Mouse (Mus musculus): ENCODE results near the gene Nckap1l. TPM values are rescaled to one million over a fixed set of nuclear protein-coding genes. Genes with fewer than 3 reads are reported as not detected.
A peak's percentile ranks its signal among the peaks of the same experiment; 100 is the strongest.

Nckap1l gene
- total RNA-seq, 2 experiments from 2014 or later: 8.7 TPM

DNA sequence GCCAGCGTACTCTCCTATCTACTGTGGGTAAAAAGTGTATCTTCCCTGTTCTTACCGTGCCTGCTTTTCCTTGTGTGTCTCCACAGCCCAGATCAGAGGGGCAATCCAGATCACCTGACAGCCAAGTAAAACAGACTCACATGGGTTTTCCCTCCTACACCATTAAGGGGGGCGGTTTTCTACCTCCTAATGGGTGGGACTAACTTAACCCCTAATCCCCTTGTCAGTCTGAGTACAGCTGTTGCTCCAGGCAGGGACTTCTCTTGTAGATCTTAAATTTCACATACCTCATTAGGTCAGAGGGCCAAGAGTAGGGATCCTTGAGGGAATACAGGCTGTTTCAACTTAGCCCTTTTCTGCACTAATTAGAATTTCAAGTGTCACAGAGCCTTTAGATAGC is 44.6 kb downstream of the Nckap1l start:
- no peak for DNase-seq (ENCODE audit: low spot score in 2 of 2)

DNA sequence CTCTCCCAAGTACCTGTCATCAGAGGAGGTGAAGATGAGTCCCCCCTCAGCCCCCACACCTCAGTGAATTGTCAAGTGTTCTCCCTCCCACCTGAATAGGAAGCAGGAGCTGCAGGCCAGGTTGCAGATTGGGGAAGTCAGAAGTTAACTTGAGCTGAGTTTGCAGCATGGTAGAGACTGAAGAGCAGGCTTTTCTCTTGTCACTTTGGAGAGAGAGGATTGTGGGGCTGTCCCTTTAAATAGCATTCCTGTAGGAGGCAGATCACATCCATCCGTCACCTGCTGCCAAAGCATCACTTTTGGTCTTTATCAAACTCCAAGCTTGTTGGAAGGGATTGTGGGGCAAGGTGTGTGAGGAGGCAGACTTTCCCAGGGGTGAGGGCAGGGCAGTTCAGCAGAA is 47.1 kb downstream of the Nckap1l start:
- no peak for DNase-seq (ENCODE audit: low spot score in 2 of 2)

DNA sequence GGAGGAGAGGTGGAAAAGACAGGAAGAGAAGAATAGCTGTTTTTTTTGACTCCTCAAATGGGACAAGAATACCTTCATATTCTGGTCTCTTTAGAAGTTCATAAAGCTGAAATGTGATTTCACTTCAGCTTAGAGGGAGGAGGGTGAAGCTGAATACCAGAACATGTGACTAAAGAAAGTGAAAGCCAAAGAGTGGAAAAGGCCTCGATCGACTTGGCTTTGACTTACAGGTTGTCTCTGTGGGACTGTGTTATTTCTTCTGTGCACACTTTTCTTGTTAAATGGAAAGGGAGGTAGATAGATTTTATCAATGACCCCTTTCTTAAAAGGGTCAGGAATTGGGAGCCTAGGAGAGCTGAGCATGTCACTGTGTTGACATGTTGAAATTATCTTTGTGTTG is 47.6 kb downstream of the Nckap1l start:
- no peak for DNase-seq (ENCODE audit: low spot score in 2 of 2)

DNA sequence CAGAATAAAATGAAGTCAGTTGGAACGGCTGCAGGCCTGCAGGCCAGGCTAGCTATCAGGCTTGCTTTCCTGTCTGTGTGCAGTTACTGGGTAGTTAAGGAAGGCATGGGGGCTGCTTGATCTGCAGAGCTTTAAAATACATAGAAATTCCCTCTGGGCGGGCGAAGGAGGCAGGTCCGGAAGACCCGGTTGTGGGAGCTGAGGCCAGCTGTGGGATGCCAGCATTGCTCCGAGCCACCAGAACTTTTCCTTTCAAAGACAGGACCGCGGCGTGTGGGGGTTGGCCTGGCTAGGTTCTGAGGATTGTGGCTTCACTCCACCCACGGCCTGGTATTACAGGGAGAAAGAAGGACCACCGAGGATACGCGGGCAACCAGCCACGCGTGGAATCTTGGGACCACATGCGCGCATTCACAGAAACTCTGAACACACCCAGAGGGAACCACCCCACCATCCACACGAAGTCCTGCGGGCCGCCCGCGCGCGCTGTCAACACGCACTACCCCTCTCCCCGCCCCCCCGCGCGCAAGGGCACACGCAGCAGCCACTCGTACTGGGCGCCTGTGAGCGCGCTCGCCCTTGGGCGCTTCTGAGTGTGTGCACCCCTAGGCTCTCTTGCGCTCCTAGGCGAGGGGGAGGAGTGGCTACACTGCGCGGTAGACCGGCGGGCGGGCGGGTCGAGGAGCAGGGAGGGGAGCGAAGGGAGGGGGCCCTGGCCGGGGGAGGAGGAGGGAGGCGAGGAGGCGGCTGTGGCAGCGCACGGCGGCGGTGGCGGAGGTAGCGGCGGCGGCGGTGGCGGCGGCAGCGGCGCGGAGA is 49.0 kb downstream of the Nckap1l start, which contains the start of gene Pde1b:
TSS of gene Pde1b (plus strand) at position 600 of the 816 bp plus-strand sequence.
- DNase-seq (ENCODE audit: low spot score in 2 of 2): peak; percentile 57 to 69

DNA sequence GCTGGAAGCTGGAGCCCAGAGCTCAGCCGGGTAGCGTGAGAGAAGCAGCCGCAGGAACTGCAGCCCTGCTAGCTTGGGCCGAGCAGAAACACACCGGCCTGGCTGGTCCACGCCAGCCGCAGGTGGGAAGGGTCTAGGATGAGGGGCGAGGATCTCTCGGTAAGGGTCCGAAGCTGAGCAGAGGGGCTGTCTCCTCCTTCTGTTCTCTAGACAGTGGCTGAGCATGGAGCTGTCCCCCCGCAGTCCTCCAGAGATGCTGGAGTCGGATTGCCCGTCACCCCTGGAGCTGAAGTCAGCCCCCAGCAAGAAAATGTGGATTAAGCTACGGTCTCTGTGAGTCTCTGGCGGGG is 49.6 kb downstream of the Nckap1l start:
- DNase-seq (ENCODE audit: low spot score in 2 of 2): no peak

DNA sequence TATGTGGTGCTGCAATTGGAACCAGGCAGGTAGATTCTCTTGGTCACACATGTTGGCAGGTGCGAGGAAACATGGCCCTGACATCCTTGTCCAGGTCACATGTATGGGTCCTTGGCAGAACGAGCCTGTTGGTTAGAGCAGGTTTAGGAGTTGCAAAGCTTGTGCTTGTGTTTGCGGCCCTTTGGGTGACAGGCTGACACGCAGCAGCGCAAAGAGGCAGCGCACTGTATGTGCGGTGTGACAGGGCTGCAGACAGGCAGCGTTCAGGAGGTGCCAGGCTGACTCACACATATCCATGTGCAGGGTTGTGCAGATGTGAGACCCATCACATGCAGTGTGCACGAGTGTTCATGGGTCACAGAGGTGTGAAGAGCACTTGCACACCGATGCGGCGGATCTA is 50.1 kb downstream of the Nckap1l start:
- DNase-seq (ENCODE audit: low spot score in 2 of 2): peak in 1 of 2 experiments; percentile 45

DNA sequence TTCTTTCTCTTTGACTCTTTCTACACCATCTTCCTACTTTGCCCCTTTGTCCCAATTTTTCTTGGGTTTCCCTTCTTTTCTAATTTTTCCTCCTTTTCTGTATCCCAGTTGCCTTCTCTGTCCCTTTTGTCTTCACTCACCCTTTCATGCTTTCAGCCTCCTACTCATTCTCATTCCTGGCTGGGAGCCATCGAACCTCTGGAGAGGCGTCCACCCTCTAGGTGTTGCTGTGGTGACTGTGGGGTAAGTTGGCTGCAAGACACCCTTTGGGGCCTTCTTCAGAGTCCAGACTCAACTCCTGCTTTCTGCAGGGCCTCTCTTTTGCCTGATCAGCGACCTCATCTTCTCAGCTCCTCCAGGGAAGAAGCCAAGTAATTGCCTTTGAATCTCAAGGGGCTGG is 55.7 kb downstream of the Nckap1l start:
- DNase-seq (ENCODE audit: low spot score in 2 of 2): no peak

DNA sequence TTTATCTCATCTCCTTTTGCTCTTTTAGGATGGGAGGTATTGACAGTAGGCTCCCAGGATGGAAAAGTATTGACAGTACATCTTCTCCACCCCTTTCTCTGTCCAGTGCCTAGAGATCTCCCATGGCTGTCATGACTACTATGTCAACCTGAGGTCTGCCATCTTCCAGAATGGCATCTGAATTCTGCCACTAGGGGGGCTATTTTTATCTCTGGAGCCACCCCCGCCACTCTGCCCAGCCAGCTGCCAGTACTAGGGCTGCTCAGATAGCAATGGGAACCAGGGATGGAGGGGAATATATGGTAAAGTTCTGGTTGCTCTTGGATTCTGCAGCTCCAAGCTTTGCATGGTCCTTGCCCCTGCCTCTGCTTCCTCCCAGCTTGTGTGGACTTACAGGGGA is 58.1 kb downstream of the Nckap1l start:
- peak in 1 of 2 experiments; percentile 34 for DNase-seq (ENCODE audit: low spot score in 2 of 2)

DNA sequence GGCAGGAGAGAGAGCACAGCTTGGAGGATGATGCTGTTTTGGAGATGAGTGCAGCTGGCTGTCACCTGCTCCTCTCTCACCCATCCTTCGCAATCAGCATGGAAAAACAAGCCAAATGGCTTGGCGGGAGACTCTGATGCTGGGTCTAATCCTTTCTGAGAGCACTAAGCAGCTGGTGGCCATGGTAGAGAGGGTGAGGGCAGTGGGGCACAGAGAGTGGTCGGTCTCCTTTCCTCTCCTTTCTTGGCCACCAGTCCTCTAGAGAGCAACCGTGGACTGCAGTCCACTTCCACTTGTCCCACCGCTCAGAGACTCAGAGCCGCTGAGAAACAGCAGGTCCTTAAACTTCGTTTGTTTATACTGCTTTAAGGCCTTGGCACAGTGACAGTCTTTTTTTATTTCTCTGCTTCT is 60.0 kb downstream of the Nckap1l start:
- DNase-seq (ENCODE audit: low spot score in 2 of 2): peak in 1 of 2 experiments; percentile 41

DNA sequence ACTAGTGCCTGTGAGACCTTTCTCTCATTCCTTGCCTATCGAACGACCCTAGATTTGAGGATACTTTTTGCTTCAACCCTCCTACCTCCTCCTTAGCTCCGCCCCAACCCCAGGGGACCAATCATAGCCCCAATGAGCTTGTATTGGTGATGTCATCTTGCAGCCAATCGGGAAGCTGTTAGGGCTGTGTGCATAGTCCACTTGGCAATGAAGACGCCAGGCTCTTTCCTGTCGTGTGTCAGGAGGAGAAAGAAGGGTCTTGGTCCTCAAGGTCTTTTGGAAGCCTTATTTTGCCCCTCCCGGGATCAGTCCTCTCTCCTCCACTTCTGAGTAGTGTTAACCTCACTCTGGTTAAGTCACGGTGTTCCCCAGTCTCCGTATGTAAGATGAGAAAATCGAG is 60.5 kb downstream of the Nckap1l start:
- DNase-seq (ENCODE audit: low spot score in 2 of 2): peak; percentile 68 to 79

DNA sequence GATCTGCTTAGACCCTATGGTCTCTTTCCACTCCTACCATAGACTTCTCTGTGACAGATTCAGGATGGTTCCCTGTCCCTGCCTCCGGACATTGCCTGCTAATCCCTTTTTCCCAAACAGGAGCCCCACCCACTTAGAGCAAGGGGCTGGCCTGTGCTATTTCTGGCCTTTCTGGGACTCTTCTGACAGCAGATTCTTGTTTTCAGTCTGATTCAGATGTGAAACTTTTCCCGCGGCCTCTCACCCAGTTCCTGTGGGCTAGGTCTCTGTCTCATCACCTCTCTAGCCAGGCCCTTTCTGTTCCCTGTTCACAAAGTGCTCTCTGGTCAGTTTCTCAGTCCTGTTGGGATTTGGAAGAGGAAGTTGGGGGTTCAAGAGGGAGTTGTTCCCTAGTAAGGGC is 61.3 kb downstream of the Nckap1l start:
- peak; percentile 4 to 13 for DNase-seq (ENCODE audit: low spot score in 2 of 2)

DNA sequence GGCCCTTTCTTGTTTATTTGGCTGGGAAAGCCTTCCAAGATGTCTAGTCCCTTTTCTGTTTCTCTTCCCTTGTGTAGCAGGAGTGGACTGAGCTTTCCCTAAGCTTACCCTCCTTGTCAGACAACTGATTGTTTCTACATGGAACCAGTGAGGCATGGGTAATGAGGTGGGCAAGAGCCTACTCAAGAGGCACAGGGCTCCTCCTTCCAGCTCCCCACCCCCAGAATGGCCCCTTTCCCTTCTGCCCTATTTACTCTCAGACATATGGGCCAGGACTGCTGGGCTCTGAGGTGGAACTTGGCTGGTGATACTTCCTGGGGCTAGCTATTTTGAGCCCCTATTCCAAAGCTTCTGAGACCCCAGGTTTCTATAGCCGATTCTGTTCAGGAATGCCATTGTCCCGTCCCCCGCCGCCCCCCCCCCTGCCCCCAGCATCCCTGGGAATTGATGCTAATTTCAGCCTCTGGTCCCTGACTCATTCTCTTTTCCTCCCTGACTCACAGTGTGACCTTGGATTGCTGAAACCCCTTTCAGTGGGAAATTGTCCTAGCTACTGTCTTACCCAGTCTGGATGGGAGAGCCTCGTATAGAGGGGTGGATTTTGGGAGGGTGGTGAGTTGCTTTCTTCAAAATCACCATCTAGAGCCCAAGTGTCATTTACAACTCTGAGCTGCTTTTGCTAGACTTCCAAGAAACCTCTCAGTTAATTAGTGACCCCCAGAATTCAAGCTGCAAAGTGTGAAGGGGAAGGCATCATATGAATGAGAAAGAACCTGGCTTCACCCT is 65.2 kb downstream of the Nckap1l start:
- DNase-seq (ENCODE audit: low spot score in 2 of 2): no peak

DNA sequence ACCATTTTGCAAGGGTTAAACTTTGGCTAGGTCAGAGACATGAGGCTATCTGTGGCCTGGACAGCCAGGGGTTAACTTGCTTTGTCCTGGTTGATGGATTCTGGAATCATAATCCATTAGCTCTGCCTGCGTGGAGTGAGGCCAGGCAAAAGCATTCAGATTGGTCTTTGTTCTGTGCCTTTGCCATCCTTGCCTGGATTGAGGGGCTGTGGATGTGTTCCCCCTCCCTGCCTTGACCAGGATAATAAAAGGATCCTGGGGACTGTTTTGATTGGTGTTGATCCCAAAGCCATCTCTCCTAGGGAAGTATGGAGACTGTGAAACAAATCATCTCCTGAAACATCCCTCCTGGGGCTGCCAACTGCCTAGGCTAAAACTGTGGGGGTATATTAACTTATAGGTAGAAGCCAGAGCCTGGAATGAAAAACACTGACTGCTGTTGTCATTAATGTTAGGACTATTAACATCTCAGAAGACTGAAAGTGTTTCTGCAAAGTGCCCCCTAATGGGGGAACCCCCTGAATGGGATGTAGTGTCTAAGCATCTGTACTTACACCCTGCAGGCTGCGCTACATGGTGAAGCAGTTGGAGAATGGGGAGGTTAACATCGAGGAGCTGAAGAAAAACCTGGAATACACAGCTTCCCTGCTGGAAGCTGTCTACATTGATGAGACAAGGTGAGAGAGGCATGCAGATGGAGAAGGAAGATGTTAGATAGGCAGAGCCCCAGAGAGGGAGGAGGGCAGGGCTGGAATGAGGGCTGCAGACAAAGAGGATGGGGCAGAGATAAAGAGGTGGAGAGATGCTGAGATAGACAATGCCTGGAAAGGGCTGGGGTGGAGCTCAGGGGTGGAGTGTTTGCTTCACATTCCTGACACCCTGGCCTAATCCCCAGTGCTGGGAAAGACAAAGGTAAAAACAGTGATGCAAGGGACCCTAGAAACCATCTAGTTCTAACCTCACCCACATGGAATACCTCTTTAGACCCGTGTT is 66.1 kb downstream of the Nckap1l start:
- DNase-seq (ENCODE audit: low spot score in 2 of 2): no peak

DNA sequence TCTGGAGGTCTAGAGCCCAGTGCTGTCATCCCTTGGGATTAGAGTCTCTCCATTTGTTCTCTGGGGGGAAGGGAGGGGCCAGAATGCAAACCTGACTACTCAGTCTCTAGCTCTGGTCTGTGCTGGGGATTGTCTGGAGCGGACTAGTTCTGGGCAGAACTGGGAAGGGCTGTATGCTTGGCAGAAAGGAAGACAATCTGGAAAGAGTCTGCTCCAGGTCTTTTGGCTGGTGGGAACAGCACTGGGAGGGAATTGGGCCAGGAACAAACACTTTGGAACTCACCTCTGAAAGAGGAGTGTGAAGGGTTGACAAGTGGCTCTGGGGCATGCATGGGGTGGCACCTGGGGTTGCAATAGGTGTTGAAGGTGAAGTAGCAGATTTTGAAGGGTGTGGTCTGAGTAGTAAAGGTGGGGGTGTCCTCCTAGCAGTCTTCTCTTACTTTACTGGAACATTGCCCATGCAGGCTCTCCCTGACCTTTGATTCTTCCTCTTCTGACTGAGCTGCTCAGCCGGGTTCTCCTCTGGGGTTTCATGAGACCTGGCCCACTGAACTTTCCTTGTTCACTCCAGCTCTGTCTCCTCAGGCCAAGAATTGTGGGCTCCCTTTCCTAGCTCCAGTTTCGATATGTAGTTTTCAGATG is 69.0 kb downstream of the Nckap1l start:
- DNase-seq (ENCODE audit: low spot score in 2 of 2): peak in 1 of 2 experiments; percentile 46

DNA sequence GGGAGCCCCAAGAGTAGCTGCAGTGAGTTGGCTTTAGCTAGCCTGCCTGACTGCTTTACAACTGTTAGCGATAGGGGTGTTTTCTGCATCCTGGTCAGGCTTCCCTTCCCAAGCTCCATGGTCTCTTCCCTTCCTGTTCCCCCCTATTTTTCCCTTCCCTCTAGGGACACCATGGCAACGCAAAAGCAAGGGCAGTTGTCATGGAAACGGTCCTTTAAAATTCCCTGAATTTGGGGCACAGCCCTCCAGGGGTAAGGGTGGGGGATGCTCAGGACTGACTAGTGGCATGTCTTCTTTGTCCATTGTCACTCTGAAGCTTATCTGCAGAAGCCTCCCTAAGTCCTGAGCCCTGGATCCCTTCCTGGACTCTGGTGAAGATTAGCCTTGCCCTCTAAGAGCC is 69.6 kb downstream of the Nckap1l start:
- no peak for DNase-seq (ENCODE audit: low spot score in 2 of 2)

DNA sequence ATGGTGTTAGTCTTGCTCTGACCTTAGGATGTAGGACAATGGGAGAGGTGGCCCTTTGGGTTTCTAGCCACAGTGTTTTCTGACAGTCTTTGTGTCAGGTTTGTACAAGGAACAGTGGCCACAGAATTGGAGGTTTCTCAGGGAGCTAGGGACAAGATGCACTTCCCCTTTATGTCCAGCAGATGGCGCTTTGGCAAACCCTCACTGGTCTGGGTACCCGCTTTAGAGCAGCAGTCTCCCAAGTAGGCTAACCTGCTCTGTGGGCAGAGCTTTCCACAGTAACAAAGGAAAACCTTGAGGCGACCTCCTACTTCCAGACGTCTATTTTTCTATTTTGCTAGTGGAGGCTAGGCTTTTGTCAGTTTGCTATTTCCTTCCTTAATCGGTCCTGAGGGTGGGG is 76.8 kb downstream of the Nckap1l start:
- peak; percentile 69 to 76 for DNase-seq (ENCODE audit: low spot score in 2 of 2)

DNA sequence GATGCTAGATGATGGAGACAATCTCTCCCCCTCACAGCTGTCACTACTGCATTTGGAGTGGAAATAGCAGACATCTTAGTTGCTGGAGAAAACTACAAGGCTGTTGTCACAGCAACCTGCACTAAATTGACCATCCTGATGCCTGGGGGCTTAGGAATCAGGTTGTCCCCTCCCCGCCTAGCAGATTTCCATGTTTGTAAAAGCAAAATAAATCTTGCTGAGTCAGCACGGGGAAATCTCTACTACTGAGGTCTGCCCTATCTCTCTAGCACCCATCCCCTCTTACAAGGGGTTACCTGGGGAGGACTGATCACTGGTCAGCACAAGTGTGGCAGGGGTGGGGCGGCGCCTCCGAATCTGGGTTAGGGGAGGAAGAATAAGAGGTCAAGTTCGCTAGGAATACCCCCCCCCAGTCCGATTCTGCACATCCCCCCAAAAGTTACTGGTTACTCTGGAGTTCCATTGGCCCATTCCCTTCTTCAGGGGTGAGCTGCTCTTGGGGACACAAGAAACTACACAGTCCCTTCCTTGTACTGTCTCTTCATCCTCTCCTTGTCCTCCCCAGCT is 80.5 kb downstream of the Nckap1l start:
- no peak for DNase-seq (ENCODE audit: low spot score in 2 of 2)

DNA sequence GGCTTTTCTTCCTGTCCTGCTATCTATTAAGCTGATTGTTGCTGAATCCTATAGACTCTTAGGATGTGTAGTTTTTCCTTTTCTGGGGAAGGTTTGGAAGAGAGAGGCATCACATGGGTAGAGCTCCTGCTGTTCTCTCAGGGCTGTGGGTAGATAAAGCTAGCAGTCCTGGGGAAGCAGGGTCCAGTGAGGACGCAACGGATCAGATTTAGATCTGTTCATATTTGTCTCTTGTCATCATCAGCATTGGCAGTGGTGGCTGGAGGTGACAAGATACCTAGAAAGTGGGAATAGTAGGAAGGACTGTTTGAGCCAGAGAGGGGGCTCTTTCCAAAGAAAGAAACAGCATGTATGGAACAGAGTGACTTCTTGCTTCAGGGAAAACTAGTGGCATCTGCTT is 81.4 kb downstream of the Nckap1l start:
- peak in 1 of 2 experiments; percentile 11 for DNase-seq (ENCODE audit: low spot score in 2 of 2)

DNA sequence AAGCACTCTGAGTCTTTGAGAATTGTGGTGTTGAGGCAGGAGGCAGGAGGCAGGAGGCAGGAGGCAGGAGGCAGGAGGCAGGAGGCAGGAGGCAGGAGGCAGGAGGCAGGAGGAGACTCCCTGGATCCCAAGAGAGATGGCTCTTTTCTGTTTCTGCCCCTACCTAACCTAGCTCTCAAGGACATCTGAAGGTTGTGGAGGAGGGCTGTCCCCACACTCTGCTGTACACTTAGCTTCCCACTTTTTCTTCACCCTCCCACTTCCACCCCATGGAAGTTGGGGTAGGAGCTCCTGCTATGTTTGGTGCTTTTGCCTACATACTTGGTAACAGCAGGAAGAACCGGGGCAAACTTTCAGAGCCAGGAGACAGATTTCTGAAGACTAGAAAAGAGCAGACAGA is 82.2 kb downstream of the Nckap1l start:
- DNase-seq (ENCODE audit: low spot score in 2 of 2): peak in 1 of 2 experiments; percentile 9

DNA sequence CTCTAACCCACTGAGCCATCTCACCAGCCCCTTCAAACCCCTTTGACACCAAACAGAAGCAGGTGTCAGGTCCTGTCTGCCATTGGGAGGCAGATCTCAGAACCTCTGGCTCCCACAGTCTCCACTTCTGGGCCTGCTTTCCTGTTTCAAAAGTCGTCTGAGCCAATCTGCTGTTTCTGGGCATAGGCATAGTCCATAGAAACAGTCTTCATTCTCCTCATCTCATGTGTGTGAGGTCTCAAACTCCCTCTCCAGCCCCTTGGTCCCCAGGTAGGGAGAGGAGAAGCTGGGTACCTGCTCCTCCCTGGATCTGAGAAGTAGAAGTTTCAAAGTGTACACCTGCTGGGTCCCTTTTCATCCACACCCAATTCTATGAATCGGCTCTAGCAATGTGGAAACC is 82.9 kb downstream of the Nckap1l start:
- no peak for DNase-seq (ENCODE audit: low spot score in 2 of 2)
